Mouse (Mus musculus) adrenal gland, adult 8-10 months (tissue): ENCODE measurements at regions not wholly inside any gene's neighbourhood (a gene's known extent, or its start where the extent isn't known, plus 50 kb on each side); places are given as distances from the start of the nearest gene placed in this dataset.

Experiments used
- DNase-seq: peaks from one replicate; pipeline ENCODE4 v3.0.0; 2022

DNA sequence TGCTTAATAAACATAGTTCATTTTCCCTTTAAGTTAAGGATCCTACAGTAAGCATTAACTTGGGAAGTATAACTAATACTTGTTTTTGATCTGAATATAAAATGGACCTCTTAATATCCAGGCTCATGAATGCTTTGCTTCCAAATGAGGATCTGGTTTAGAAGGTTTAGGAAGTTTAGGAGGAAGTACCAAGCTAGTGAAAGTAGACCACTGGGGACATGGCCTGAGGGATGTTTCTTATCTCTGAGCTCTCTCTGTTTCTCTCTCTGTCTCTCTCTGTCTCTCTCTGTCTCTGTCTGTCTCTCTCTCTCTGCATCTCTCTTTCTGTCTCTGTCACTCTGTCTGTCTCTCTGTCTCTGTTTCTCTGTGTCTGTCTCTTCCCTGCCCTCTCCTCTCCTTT is 360.9 kb downstream of the Kctd12 start:
- DNase-seq, result no peak

DNA sequence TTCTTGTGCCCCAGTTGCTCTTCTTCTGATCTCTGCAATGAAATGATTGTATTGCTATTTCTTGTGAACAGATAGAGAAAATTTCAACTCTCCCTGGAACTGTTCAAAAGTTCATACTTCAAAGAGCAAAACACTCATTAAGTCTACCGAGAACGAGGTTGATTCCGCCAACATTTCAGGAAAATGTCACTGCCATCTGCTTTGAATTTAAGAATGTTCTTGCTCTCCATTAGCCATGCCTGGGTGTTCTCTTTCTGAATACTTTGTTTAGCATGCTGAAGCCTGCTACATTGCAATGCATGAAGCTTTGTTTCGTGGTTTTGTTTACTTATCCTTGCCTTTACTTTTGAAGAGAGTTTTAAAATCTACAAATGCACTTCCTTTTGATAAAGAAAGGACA is 363.4 kb downstream of the Kctd12 start:
- DNase-seq, result no peak

DNA sequence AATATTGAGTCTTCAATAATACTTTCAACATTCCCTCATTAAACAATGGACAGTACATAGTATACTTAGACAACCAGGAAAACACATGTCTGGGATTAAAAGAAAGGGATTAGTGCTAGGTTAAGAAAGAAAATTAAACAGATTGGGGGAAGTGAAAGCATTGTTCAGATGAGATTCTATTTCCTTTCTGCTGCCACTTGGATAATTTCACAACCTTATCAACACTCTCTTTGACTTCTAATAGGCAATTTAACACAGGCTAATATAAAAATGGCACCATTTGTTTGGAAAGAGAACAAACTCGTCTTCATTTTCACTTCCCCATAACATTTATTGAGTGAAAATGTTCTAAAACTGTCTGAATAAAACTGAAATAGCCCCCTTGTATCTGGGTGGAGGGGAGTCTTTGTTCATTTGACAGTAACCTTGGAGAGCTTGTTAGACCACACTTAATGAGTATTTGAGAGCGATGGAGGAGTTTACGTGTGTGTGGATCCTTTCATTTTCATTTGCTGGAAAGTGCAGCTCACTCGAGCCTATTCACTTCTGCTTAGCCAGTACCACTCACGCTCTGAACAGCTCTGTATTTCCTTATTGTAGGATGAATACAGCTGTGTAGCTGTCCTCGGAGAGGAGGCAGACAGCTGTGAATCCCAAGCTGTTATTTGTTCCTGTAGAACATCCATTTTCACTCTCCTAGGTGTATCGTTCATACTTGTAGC is 366.7 kb downstream of the Kctd12 start:
- no peak for DNase-seq

DNA sequence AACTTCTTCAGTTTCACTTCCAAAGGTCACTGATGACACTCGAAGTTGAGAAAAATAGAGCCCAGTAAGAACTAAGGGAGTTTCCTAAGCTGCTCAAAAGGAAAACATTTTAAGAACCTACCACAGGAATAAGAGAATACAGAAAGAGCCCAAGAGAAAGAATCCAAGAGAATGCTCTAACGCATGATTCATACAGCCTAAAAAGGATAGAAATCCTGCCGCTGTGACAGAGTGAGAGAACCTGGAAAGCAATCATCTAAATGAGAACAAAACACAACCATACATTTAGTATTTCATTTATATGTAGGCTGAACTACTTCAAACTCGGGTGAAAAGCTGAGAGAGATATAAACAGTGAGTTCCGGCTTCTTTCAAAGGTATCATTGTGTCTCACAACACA is 376.4 kb downstream of the Kctd12 start:
- no peak for DNase-seq

DNA sequence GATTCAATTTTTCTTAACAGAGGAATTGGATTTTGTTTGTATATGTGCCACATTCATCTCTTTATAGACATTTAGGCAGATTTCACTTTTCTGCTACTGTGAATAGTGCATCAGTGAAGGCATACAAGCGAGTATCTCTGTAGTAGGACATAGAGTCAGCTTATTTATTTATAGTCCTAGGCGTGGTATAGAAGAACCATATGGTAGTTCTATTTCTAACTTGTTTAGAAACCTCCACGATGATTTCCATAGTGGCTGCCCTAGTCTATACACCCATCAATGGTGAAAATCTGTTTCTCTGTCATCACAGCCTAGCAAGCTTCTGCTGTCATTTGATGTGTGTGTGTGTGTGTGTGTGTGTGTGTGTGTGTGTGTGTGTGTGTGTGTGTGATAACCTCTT is 387.6 kb downstream of the Kctd12 start:
- no peak for DNase-seq

DNA sequence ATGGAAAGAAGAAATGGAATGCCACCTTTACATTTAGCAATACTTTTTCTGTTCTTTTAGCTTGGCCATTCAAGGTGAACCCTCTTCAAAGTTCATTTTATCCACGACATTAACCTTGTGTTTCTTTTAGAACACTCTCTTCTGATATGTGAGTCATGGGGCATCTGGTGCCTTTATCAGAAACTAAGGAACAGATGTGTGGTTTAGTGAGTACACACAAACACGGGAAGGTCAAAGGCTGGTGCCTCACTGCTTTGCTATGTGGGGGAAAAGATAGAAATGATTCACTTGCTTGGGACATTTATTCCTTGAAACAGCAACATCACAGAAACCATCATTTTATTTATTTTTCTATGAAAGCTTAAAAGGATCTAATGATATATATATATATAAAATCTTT is 428.7 kb downstream of the Kctd12 start:
- DNase-seq, result peak; percentile 16

DNA sequence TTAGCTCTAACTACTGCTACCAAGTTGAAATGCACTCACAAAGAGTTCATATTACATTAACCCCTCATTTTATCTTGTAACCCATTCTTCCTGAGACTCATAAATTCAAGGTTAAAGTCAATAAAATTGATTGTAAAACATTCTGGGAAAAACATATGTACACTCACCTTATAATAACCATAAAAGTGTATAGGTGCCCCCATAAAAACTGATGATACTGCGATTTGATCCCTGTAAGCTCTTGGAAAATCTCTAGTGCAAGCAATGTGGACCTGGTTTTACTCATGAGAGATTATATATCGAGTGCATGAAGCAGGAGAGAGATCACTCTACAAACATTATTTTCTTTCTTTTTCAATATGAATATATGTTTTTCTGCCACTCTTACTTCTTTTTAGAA is 429.8 kb downstream of the Kctd12 start:
- no peak for DNase-seq

DNA sequence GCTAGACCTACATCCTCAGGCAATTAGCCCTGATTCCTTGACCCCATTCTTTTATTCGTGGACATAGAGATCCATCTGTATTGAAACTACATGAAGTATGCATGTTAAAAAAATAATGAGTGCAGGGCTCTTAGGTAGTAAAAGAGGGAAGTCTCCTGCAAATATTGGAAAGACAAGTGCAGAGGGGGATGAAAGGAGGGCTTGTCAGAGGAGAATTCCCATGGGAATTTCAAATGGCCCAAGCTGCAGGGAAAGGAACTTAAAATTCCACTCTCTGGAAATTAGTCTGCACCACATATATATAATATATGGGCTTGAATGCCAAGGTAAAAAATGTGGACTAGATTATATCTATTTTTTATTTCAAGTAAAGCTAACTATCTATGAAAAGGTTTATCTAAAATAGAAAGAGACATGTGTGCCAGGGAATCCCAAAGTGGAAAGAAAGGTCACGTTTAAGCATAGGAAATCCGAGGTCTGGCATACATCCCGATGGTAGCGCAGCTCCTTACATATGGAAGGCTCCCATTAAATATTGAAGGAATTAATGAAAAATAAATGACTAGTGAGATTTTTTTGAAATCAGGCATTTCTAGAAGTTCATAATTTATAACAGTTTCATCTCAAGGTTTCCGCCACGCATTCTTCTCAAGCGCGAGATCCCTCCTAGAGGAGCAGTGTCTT is 457.4 kb downstream of the Kctd12 start:
- DNase-seq, result no peak

DNA sequence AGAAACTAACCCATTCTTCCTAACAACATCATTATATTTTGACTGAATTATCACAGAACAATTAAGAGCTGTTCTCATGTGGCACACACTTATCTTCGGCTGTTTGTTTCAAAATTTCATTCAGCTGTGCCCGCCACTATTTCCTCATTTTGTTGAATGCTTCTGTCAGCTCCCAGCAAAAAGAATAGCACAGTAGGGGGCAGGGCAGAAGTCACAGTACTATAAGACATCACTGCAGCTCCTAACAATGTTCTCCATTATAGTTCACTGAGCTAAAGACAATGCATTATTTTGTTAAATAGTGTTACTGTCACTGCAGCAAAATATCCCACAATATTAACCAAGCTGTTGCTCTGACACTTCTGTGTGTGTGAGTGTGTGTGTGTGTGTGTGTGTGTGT is 465.7 kb downstream of the Kctd12 start:
- no peak for DNase-seq

DNA sequence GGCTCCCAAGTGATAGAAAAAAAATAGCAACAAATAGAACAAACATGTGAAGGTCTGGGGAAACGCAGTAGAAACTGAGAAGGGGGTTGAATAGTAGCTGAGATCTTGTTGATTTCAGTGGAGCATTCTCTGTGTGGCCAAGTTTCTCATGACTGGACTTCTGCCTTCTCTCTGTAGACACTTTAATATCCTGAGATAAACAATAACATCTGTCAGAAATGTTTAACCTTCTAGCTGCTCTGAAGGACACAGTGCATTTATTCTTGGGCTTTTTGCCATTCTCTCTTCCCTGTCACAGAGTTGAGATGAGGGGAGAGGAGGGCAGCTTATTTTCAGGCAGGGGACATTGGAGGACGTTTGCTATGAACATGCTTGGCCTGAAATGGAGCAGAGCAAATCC is 467.9 kb downstream of the Kctd12 start:
- no peak for DNase-seq

DNA sequence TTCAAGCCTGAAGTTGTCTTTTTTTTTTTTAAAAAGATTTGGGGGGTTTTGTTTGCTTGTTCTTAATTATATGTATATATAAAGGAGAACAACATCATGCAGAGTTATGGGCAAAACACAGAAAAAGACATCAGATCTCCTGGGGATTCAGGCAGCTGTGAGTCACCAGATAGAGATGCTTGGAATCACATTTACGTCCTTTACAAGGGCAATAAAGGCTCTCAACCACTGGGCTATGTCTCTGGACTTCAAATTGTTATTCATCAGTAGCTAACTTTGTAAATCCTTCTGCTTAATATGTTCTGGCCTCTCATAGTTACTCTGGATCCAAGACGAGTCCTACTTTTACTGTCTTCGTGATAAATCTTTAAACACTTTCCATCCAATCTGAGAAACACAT is 469.8 kb downstream of the Kctd12 start:
- DNase-seq, result no peak

DNA sequence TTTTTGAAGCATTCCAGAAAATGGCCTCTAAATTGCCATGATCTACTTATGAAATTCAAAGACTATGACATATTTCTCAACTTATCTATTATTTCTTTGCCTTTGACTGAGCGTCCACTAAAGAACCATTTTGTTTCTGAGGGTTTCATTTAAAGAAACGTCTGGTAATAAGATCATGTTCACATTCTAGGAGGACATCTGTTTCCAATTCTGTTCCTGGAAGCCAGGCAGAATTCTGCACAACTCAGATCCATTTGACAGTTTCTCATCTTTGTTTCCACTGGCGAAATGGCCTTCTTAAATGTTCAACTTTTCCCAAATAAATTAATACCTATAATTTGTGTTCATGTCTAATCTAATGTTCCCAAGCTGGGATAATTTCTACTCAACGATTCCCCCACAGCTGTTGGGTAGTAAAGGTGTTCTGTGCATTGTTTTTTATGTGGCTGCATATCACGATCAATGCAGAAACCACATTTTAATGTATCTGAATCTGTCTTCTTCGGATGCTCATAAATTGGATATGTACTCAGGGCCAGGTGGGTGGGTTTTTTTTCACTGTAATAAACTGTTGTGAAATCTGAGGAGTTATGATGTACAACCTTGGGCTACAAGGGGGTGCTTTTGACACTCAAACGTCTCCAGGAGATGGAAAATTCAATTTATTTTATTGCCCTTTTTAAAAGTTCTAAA is 470.6 kb downstream of the Kctd12 start:
- DNase-seq, result no peak

DNA sequence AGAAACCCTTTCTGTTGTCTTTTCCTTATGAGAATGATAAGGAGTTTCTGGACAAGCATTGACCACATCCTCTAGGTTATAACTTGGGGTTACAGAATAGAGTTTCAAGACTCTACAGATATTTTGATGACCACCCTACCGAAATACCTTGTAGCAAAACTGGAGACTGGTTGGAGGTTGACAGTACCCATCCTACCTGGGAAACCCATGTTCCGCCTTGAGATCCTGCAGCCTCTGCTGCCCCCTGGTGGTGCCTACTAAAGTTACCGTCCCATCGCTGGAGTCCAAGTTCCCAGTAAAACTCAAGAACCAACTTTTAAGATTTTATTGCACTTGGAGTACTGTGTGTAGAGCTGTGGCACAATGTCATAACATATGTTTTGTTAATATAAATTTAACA is 472.1 kb downstream of the Kctd12 start:
- DNase-seq, result peak; percentile 24

DNA sequence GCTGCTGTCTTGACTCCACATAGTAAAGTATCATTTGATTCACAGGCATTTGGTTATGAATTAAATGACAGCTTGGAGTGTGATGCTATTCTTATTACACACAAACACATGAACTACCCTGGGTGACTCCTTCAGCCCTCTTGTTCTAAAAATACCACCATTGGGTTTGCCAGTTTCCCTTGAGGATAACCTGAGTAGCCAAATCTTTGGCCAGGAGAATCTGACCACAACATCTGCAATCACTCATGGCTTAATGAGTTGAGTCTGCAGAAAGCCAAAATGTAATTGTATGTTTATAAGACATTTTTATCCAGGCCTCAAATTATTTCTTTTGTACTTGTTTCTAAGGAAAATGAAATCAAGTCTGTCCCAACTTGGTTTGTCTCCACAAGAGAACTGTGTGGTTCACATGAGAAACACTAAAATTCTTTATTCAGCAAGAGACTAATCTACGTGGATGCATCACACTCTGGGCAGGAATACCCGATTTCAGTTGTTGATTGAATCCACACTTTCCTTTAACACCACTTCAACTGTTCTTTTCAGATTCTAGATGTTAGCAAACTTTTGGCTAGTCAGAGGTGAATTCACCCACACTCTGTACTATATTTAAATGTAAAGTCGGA is 476.6 kb downstream of the Kctd12 start:
- no peak for DNase-seq

DNA sequence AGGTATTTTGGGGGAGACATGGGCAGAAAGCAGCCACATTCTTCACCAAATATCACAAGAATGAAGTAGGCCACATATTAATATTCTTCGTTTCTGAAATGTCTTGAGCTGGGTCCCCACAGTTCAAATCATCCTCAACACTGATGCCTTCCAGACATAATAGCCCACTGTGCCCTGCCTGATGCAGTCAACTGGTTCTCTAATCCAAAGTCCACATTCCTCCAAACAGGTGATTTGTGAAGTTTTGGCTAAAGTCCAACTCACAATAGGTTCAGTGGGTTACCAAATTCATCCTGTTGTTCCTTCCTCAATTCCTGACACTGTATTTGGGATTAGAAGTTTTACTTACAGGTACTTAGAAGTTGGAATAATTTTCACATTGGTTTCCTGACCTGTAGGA is 485.3 kb downstream of the Kctd12 start:
- DNase-seq, result no peak

DNA sequence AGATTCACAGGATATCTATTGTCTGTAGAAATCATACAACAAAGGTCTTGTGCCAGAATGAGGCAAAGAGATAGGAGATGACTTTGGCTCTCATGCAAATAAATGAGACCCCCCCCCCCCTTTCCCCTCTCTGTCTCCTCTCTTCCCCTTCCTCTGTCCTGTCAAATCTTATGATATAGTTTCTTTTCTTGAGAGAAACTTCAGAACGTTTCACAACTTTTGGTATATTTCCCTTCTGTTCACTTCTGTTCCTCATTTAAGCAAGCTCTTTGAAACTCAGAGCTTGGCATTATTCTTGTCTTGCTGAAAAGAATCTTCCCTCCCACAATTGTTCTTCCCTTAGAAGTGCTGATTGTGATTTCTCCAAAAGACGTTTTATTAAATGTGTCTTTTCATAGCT is 490.1 kb downstream of the Kctd12 start:
- DNase-seq, result no peak

DNA sequence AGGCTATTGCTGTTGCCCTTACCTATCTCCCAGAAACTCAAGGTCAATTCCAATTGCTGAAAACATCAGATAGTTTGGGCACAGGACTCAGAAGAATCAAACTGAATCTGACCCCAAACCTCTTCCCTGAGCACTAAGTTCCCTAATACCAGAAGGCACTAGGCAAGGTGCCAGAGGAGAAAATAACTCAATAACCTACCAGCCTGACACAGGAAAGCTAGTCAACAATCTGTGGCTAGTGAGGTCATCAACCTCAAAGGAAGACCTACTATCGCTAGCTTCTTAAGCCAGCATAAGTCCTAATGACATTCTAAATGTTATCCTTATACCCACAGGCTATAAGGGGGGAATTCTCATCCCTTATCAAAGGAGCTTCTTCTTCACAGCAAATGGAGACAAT is 491.2 kb downstream of the Kctd12 start:
- DNase-seq, result no peak

DNA sequence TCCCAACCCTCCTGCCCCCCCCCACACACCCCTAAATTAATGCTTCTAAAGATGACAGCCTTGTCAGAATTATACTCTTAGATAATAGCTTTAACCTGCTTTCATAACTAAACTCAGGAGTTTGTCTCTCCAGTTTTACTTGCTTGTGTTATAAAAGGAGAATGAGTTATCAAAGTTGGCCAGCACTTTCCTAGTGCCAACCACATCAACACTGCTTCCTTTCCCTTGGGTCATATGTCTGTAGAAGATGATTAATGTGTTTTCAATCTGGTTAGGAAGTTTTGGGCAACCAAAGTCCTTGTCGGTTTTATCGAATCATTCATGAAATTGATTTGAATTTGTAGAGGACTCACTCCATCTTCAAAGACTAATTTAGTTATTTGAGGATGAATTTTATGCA is 505.3 kb downstream of the Kctd12 start:
- no peak for DNase-seq

DNA sequence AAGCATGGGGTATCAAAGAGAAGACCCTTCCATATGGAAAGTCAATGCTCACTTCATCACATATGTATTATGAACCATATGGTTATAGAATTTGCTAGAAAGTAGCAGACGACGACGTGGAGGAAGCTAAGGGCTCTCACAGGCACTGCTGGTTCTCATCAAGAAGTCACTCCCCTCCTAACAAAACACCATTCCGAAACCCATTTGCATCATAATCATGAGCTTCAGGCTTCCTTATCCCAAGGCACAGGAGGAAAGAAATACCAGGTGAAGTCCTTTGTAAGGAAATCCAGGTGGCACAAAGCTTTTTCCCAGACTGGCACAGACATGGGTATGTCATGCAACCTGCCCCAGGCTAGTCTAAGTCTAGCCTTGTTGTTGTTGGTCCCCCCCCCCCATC is 513.1 kb downstream of the Kctd12 start:
- DNase-seq, result no peak

DNA sequence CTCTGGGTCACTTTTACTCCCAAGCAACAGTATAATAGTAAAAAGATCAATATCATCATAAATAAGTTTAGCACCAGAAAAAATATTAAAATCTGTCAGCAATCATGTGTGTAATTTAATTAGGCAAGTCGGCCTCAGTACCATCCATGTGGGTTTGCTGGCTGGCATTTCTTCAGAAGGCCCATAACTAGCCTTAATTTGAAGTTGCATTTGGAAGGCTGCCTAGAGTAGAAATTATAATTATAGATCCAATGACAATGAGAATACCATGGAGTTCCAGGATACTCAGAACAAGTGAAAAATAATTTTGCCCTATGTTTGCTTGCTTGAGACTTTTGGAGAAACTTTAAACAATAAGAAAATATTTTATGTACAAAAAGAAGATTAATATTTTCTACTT is 521.4 kb downstream of the Kctd12 start:
- no peak for DNase-seq

DNA sequence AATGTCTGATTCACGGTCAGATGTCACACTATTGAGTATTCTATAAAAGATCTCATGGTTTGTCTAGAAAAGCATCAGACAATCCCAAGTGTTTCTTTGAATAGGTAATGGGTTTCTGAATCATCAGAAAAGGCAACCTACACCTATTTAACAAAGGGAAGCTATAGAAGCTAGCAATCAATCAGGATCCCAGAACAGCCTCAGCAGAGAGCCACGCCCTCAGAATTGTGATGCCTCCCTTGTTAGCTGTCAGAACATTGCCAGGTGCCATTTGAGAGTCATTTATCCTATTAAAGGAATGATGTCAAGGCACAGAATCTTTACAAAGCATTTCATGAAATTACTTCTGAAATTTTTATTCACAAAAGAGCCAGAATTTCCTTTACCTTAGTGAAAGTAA is 542.7 kb downstream of the Kctd12 start:
- no peak for DNase-seq

DNA sequence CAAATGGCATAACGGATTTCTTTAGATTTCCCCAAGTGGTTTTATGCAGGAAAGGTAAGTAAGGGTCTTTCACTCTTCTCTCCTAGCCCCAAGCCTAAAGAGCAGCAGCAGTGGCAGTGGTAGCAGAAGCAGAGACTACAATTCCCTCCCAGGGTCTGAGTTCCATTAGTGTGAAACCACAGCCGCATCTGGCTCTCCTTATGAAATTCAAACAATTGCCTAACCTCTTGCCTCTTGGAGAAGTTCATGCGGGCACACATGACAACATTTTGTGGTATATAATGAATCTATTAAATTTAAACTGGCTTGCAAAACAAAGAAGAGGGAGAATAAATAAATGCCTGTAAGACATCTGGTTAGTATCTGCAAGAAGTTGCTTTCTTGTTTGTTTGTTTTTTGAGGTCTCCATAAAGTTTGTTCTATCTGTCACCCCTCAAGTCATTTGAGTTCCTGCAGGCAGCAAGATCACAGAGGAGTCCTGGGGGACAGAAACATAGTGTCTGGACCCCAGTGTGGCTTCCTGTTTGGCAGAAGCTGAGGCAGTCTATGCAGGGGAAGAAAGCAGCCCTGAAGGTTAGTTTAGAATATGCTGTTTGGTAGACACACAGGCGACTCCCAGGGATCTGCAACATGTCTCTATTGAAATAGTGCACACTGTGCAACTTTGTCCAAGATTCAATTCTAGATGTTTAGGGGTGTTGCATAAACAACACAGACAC is 578.9 kb downstream of the Kctd12 start:
- DNase-seq, result no peak
